Mouse (Mus musculus) limb, embryonic 12.5 days (tissue): ENCODE results near the gene Rab1b. TPM values are rescaled to one million over a fixed set of nuclear protein-coding genes. Genes with fewer than 3 reads are reported as not detected.
"Not testable (repeated sequence)": the region's sequence is repeated elsewhere in the genome, so short reads cannot be mapped to it uniquely, and the experiment has no call there.

ENCODE experiments used
- ATAC-seq: fragments of 200-750 bp; cut with Nextera tagmentation; 2 replicates; pipeline ENCODE4 v1.8.0; 2017; ENCODE audit warnings: low read depth, moderate TSS enrichment; ENCODE audit not compliant: insufficient number of reproducible peaks, insufficient read depth, low FRiP score, low TSS enrichment
- H3K27ac ChIP-seq: fragments of 300-500 bp; sonication (generic); 2 replicates; pipeline ENCODE4 v1.5.1; 2016; ENCODE audit warnings: mild to moderate bottlenecking, moderate library complexity
- H3K27me3 ChIP-seq: fragments of 300-500 bp; sonication (generic); 2 replicates; pipeline ENCODE4 v1.6.1; 2016; ENCODE audit warnings: mild to moderate bottlenecking, moderate library complexity
- H3K36me3 ChIP-seq: fragments of 300-500 bp; sonication (generic); 2 replicates; pipeline ENCODE4 v1.6.1; 2016; ENCODE audit warnings: mild to moderate bottlenecking, moderate library complexity
- H3K4me1 ChIP-seq: fragments of 300-500 bp; sonication (generic); replicated peaks from 2 replicates; pipeline ENCODE4 v1.6.1; 2016
- H3K4me2 ChIP-seq: fragments of 300-500 bp; sonication (generic); 2 replicates; pipeline ENCODE4 v1.6.1; 2016; ENCODE audit warnings: mild to moderate bottlenecking, moderate library complexity
- H3K4me3 ChIP-seq: fragments of 300-500 bp; sonication (generic); replicated peaks from 2 replicates; pipeline ENCODE4 v1.5.1; 2016; ENCODE audit warnings: mild to moderate bottlenecking
- H3K9ac ChIP-seq: fragments of 300-500 bp; sonication (generic); replicated peaks from 2 replicates; pipeline ENCODE4 v1.6.1; 2016; ENCODE audit warnings: mild to moderate bottlenecking, moderate library complexity
- H3K9me3 ChIP-seq: fragments of 300-500 bp; sonication (generic); 2 replicates; pipeline ENCODE4 v1.6.1; 2016; ENCODE audit warnings: mild to moderate bottlenecking, moderate library complexity
- WGBS: fragments of 180-500 bp; shearing (Covaris S2); methylation state at CpG from one replicate; pipeline ENCODE4 v1.1.7; 2016; 5-methylcytosine and 5-hydroxymethylcytosine counted together
- polyA plus RNA-seq: library from polyadenylated mRNA; unstranded; fragments of >200 nt; fragmentation: Nextera tagmentation; extraction: Ambion mirVana; gene quantifications from 2 replicates; pipeline ENCODE4 v1.2.1, GENCODE M21; 2016

The Rab1b gene
- polyA plus RNA-seq: 237 and 239 TPM in 2 replicates

- peak within 1 kb of the TSS; percentile 78 for H3K4me3 ChIP-seq
- ATAC-seq: peak; percentile 87
Observed at GRCm38 (mm10) chr19:5106731-5107191, at the start of gene Rab1b. Rab1b (minus strand) TSS chr19:5107072.

GRCm38 (mm10) chr19:5152261-5152660 is 45.4 kb upstream of the Rab1b start:
- Histone ChIP-seq H3K4me1 (no peaks in the 10 kb centered on the region), H3K4me3 (no peak overlapping the region), H3K4me2 (no peak overlapping the region), H3K27ac (no peak overlapping the region), H3K9me3 (no peaks in the 10 kb centered on the region), H3K9ac (no peak overlapping the region), H3K27me3 (no peaks in the 10 kb centered on the region), H3K36me3 (peaks cover 61% of the 10 kb centered on the region)
- no peak for ATAC-seq
- 88% methylated on average over 6 of the region's 6 CpGs for WGBS

More at GRCm38 (mm10) chr19:5106731-5107191, at the start of gene Rab1b:
- Histone ChIP-seq H3K4me1 (peaks cover 15% of the 10 kb centered on the region), H3K36me3 (peaks cover 75% of the 10 kb centered on the region), H3K27ac (peak within 1 kb of the TSS; percentile 95), H3K4me2 (peak within 1 kb of the TSS; percentile 94), H3K27me3 (no peaks in the 10 kb centered on the region), H3K9me3 (no peaks in the 10 kb centered on the region), H3K9ac (peak within 1 kb of the TSS; percentile 89)
- 0% methylated on average over 39 of the region's 46 CpGs for WGBS

- no peak overlapping the region for H3K9ac ChIP-seq
- no peak for ATAC-seq
- H3K36me3 ChIP-seq: peaks cover 62% of the 10 kb centered on the region
- no peak overlapping the region for H3K27ac ChIP-seq
- H3K4me3 ChIP-seq: no peak overlapping the region
- no peaks in the 10 kb centered on the region for H3K4me1 ChIP-seq
- WGBS: 86% methylated on average over 5 of the region's 5 CpGs
- no peaks in the 10 kb centered on the region for H3K9me3 ChIP-seq
- H3K27me3 ChIP-seq: no peaks in the 10 kb centered on the region
- no peak overlapping the region for H3K4me2 ChIP-seq
Observed at GRCm38 (mm10) chr19:5151741-5152140, 44.9 kb upstream of the Rab1b start.

GRCm38 (mm10) chr19:5151331-5151730 is 44.5 kb upstream of the Rab1b start:
- H3K4me3 ChIP-seq: no peak overlapping the region
- H3K27ac ChIP-seq: no peak overlapping the region
- no peaks in the 10 kb centered on the region for H3K27me3 ChIP-seq
- H3K9me3 ChIP-seq: no peaks in the 10 kb centered on the region
- no peak overlapping the region for H3K9ac ChIP-seq
- no peaks in the 10 kb centered on the region for H3K4me1 ChIP-seq
- no peak overlapping the region for H3K4me2 ChIP-seq
- 45% methylated on average over 3 of the region's 3 CpGs for WGBS
- H3K36me3 ChIP-seq: peaks cover 66% of the 10 kb centered on the region
- ATAC-seq: no peak

- Histone ChIP-seq H3K9ac (no peak overlapping the region), H3K4me1 (no peaks in the 10 kb centered on the region), H3K4me2 (no peak overlapping the region), H3K4me3 (no peak overlapping the region), H3K27ac (no peak overlapping the region), H3K9me3 (no peaks in the 10 kb centered on the region), H3K27me3 (no peaks in the 10 kb centered on the region), H3K36me3 (peaks cover 61% of the 10 kb centered on the region)
- WGBS: 93% methylated on average over 6 of the region's 6 CpGs
- ATAC-seq: no peak
Observed at GRCm38 (mm10) chr19:5150358-5150757, 43.5 kb upstream of the Rab1b start.

- not testable (repeated sequence) for H3K4me1 ChIP-seq, ATAC-seq, H3K27me3 ChIP-seq, H3K4me3 ChIP-seq, H3K27ac ChIP-seq, H3K9me3 ChIP-seq, H3K4me2 ChIP-seq, H3K9ac ChIP-seq
- 81% methylated on average over 4 of the region's 6 CpGs for WGBS
- H3K36me3 ChIP-seq: peaks cover 62% of the 10 kb centered on the region
Observed at GRCm38 (mm10) chr19:5149041-5149440, 42.2 kb upstream of the Rab1b start.

- H3K36me3 ChIP-seq: peaks cover 69% of the 10 kb centered on the region
Observed at GRCm38 (mm10) chr19:5139640-5140039, 32.8 kb upstream of the Rab1b start.

GRCm38 (mm10) chr19:5131237-5131636 is 24.4 kb upstream of the Rab1b start:
- Histone ChIP-seq H3K27ac (no peak overlapping the region), H3K9ac (no peak overlapping the region), H3K4me2 (no peak overlapping the region), H3K27me3 (no peaks in the 10 kb centered on the region), H3K36me3 (peaks cover 28% of the 10 kb centered on the region), H3K9me3 (no peaks in the 10 kb centered on the region), H3K4me1 (no peaks in the 10 kb centered on the region), H3K4me3 (no peak overlapping the region)
- no peak for ATAC-seq
- WGBS: 78% methylated on average over 4 of the region's 4 CpGs

More at GRCm38 (mm10) chr19:5139640-5140039, 32.8 kb upstream of the Rab1b start:
- no peaks in the 10 kb centered on the region for H3K4me1 ChIP-seq
- 1% methylated on average over 2 of the region's 2 CpGs for WGBS
- no peaks in the 10 kb centered on the region for H3K9me3 ChIP-seq
- no peaks in the 10 kb centered on the region for H3K27me3 ChIP-seq
- no peak overlapping the region for H3K9ac ChIP-seq
- no peak overlapping the region for H3K4me3 ChIP-seq
- no peak for ATAC-seq
- H3K27ac ChIP-seq: no peak overlapping the region
- H3K4me2 ChIP-seq: no peak overlapping the region

- ATAC-seq: no peak
- peaks cover 18% of the 10 kb centered on the region for H3K36me3 ChIP-seq
- H3K4me3 ChIP-seq: no peak overlapping the region
- no peaks in the 10 kb centered on the region for H3K9me3 ChIP-seq
- H3K27ac ChIP-seq: no peak overlapping the region
- 37% methylated on average over 1 of the region's 1 CpGs for WGBS
- no peak overlapping the region for H3K9ac ChIP-seq
- no peak overlapping the region for H3K4me2 ChIP-seq
- H3K27me3 ChIP-seq: no peaks in the 10 kb centered on the region
- H3K4me1 ChIP-seq: no peaks in the 10 kb centered on the region
Observed at GRCm38 (mm10) chr19:5129770-5130169, 22.9 kb upstream of the Rab1b start.

GRCm38 (mm10) chr19:5124055-5124614 is 17.3 kb upstream of the Rab1b start:
- no peak overlapping the region for H3K27ac ChIP-seq
- no peak overlapping the region for H3K4me3 ChIP-seq
- no peak overlapping the region for H3K4me2 ChIP-seq
- WGBS: 69% methylated on average over 7 of the region's 7 CpGs
- no peak for ATAC-seq
- H3K9me3 ChIP-seq: no peaks in the 10 kb centered on the region
- H3K36me3 ChIP-seq: no peaks in the 10 kb centered on the region
- no peaks in the 10 kb centered on the region for H3K27me3 ChIP-seq
- peaks cover under 1% of the 10 kb centered on the region; the same call in 1 of the 2 replicates for H3K4me1 ChIP-seq
- H3K9ac ChIP-seq: no peak overlapping the region

GRCm38 (mm10) chr19:5123241-5123640 is 16.4 kb upstream of the Rab1b start:
- H3K27ac ChIP-seq: no peak overlapping the region
- peaks cover 8% of the 10 kb centered on the region for H3K4me1 ChIP-seq
- H3K27me3 ChIP-seq: no peaks in the 10 kb centered on the region; the same call in 1 of the 2 replicates
- 86% methylated on average over 3 of the region's 3 CpGs for WGBS
- no peaks in the 10 kb centered on the region for H3K9me3 ChIP-seq
- no peak overlapping the region for H3K9ac ChIP-seq
- ATAC-seq: no peak
- H3K4me3 ChIP-seq: no peak overlapping the region
- H3K36me3 ChIP-seq: no peaks in the 10 kb centered on the region
- no peak overlapping the region for H3K4me2 ChIP-seq

GRCm38 (mm10) chr19:5122492-5122891 is 15.6 kb upstream of the Rab1b start:
- no peak overlapping the region for H3K4me2 ChIP-seq
- 81% methylated on average over 10 of the region's 10 CpGs for WGBS

More at GRCm38 (mm10) chr19:5122492-5122891, 15.6 kb upstream of the Rab1b start:
- Histone ChIP-seq H3K27me3 (no peaks in the 10 kb centered on the region; the same call in 1 of the 2 replicates), H3K4me3 (no peak overlapping the region), H3K9ac (no peak overlapping the region), H3K9me3 (no peaks in the 10 kb centered on the region), H3K36me3 (no peaks in the 10 kb centered on the region), H3K27ac (no peak overlapping the region), H3K4me1 (peaks cover 8% of the 10 kb centered on the region)
- no peak for ATAC-seq
